In genomic region chr10:83361643-83362382, GRCm38 (mm10) we compare ENCODE assay signal across 8 mouse cellular contexts. TPM values are rescaled to one million over a fixed set of nuclear protein-coding genes. Genes with fewer than 3 reads are reported as not detected.
DNase-seq lines count a peak whose midpoint lies in the region; ATAC-seq and TF ChIP-seq lines count a peak whose summit lies in the region.

No protein-coding gene starts in this region.

- TF ChIP-seq RAD21 in MEL (IDR thresholded peaks at IDR 0.05; ENCODE audit: low read depth, low read length), result peak; percentile 44

- ATAC-seq in hindbrain, embryonic 13.5 days (ENCODE audit: low FRiP score), result no peak

- H3K27ac ChIP-seq in MEL (ENCODE audit: control insufficient read depth, low read depth, low read length), result no peak overlapping the region
- H3K27ac ChIP-seq in embryonic facial prominence, embryonic 10.5 days (replicated peaks), result no peak overlapping the region
- no peak overlapping the region for H3K27ac ChIP-seq in hindbrain, embryonic 13.5 days

- DNase-seq in left cerebral cortex, adult 18-20 months (ENCODE audit: low spot score in 2 of 2), result peak; percentile 14 to 19
- no peak for DNase-seq in left cerebral cortex, adult 8-10 months (ENCODE audit: low spot score in 2 of 2)
- peak; percentile 73 for DNase-seq in MEL (ENCODE audit: low read depth, low spot score)
- DNase-seq in embryonic facial prominence, embryonic 10.5 days (ENCODE audit: low spot score), result no peak
- peak; percentile 23 for DNase-seq in lung, postnatal 25 days (ENCODE audit: low spot score)
- DNase-seq in telencephalon, adult 2 months (ENCODE audit: low read depth, low spot score), result peak; percentile 22
- no peak for DNase-seq in right cerebral cortex, postnatal 25 days

- peak overlapping the region; percentile 91 for H3K9ac ChIP-seq in MEL (ENCODE audit: control insufficient read depth, low read depth, low read length, poor library complexity, severe bottlenecking)
- peak overlapping the region; percentile 13; the same call in 1 of the 2 replicates for H3K9ac ChIP-seq in hindbrain, embryonic 13.5 days

- TF ChIP-seq POLR2A in MEL (IDR thresholded peaks at IDR 0.05; ENCODE audit: control insufficient read depth in 1 of 2, insufficient read depth in 1 of 2, low read depth in 1 of 2, low read length in 2 of 2, poor library complexity in 1 of 2), result no peak

- H3K27me3 ChIP-seq in MEL (ENCODE audit: control insufficient read depth in 1 of 2, insufficient read depth in 2 of 2, low read length in 2 of 2), result no peaks in the 10 kb centered on the region
- H3K27me3 ChIP-seq in embryonic facial prominence, embryonic 10.5 days (replicated peaks; ENCODE audit: low read depth, poor library complexity, severe bottlenecking), result no peaks in the 10 kb centered on the region
- no peaks in the 10 kb centered on the region for H3K27me3 ChIP-seq in hindbrain, embryonic 13.5 days

- peak overlapping the region; percentile 89 to 98 for H3K4me3 ChIP-seq in MEL (ENCODE audit: control insufficient read depth in 1 of 2, insufficient read depth in 1 of 2, low read depth in 2 of 2, low read length in 2 of 2)
- peak overlapping the region; percentile 99 for H3K4me3 ChIP-seq in embryonic facial prominence, embryonic 10.5 days
- no peak overlapping the region for H3K4me3 ChIP-seq in hindbrain, embryonic 13.5 days

- H3K79me2 ChIP-seq in MEL (ENCODE audit: control insufficient read depth, insufficient read depth, low read length, poor library complexity), result peaks cover 31% of the 10 kb centered on the region

- peak; percentile 21 to 70 (median 66); a peak in 5 of 6 replicates for TF ChIP-seq CTCF in MEL (IDR thresholded peaks at IDR 0.05 in 2 of 3, conservative IDR thresholded peaks at IDR 0.05 in 1 of 3; ENCODE audit: control insufficient read depth in 1 of 3, insufficient read depth in 1 of 3, low read depth in 2 of 3, low read length in 3 of 3, poor library complexity in 1 of 3, severe bottlenecking in 1 of 3)

- no peak for TF ChIP-seq EP300 in MEL (IDR thresholded peaks at IDR 0.05; ENCODE audit: low read depth in 1 of 2, low read length in 2 of 2)

- no peaks in the 10 kb centered on the region for H3K9me3 ChIP-seq in MEL (replicated peaks; ENCODE audit: insufficient read depth, low read length)
- H3K9me3 ChIP-seq in embryonic facial prominence, embryonic 10.5 days, result no peaks in the 10 kb centered on the region
- H3K9me3 ChIP-seq in hindbrain, embryonic 13.5 days, result no peaks in the 10 kb centered on the region

- peak overlapping the region; percentile 85 for H3K4me2 ChIP-seq in hindbrain, embryonic 13.5 days

- WGBS in embryonic facial prominence, embryonic 10.5 days, result 64% methylated on average over 5 of the region's 5 CpGs
- WGBS in hindbrain, embryonic 13.5 days, result 46% methylated on average over 5 of the region's 5 CpGs

- H3K4me1 ChIP-seq in MEL (ENCODE audit: control insufficient read depth in 1 of 2, insufficient read depth in 2 of 2, low read length in 2 of 2), result peaks cover 15 to 25% of the 10 kb centered on the region in 2 experiments
- H3K4me1 ChIP-seq in embryonic facial prominence, embryonic 10.5 days, result peaks cover 22% of the 10 kb centered on the region
- peaks cover 19% of the 10 kb centered on the region for H3K4me1 ChIP-seq in hindbrain, embryonic 13.5 days (replicated peaks)

- peaks cover 15 to 20% of the 10 kb centered on the region in 2 experiments for H3K36me3 ChIP-seq in MEL (ENCODE audit: control insufficient read depth in 1 of 2, insufficient read depth in 2 of 2, low read length in 2 of 2)
- peaks cover 46% of the 10 kb centered on the region for H3K36me3 ChIP-seq in embryonic facial prominence, embryonic 10.5 days (replicated peaks)
- H3K36me3 ChIP-seq in hindbrain, embryonic 13.5 days, result peaks cover 44% of the 10 kb centered on the region

TF ChIP-seq in MEL, 35 proteins besides CTCF, POLR2A, EP300 and RAD21:
- peak; percentile 53 for TF ChIP-seq SMC3 (IDR thresholded peaks at IDR 0.05; ENCODE audit: low read depth, low read length)
- no peak for TF ChIP-seq NRF1 (IDR thresholded peaks at IDR 0.05; ENCODE audit: insufficient read depth, low read depth, low read length, poor library complexity, severe bottlenecking)

RNA-seq across cellular contexts. Expression of gene D10Wsu102e, which starts 1.8 kb away (rescaled TPM):
- 1 to 10 TPM; 3.0 to 3.5 TPM for total RNA-seq in left cerebral cortex, adult 18-20 months (2021)
- total RNA-seq in left cerebral cortex, adult 8-10 months (2022), result 1 to 10 TPM; 2.8 to 4.0 (median 3.4) TPM
- total RNA-seq in MEL (2012; rRNA removed), result 2.1 and 2.2 TPM in 2 replicates
- polyA plus RNA-seq in MEL (2012; ENCODE audit: insufficient read depth in 1 of 2, insufficient read length in 2 of 2, low read depth in 1 of 2, low replicate concordance in 2 of 2, missing spikeins in 1 of 2), result 1 to 10 TPM; 1.9 to 2.7 TPM
- 1.3 TPM in 2 replicates for polyA plus RNA-seq in embryonic facial prominence, embryonic 10.5 days (2016; fragmentation: Nextera tagmentation; extraction: Ambion mirVana)
- 0.92 and 0.93 TPM in 2 replicates for polyA plus RNA-seq in hindbrain, embryonic 13.5 days (2015; fragmentation: Nextera tagmentation; extraction: Ambion mirVana)

RNA-seq across cellular contexts. Expression of gene Slc41a2, which starts 24.1 kb away (rescaled TPM):
- 10 to 100 TPM; 25.4 to 26.8 TPM for total RNA-seq in left cerebral cortex, adult 18-20 months (2021)
- 10 to 100 TPM; 21.8 to 28.7 (median 26.1) TPM for total RNA-seq in left cerebral cortex, adult 8-10 months (2022)
- total RNA-seq in MEL (2012; rRNA removed), result not detected in 2 replicates
- not detected for polyA plus RNA-seq in MEL (2012; ENCODE audit: insufficient read depth in 1 of 2, insufficient read length in 2 of 2, low read depth in 1 of 2, low replicate concordance in 2 of 2, missing spikeins in 1 of 2)
- polyA plus RNA-seq in embryonic facial prominence, embryonic 10.5 days (2016; fragmentation: Nextera tagmentation; extraction: Ambion mirVana), result 0.21 and 0.27 TPM in 2 replicates
- 5.5 TPM in 2 replicates for polyA plus RNA-seq in hindbrain, embryonic 13.5 days (2015; fragmentation: Nextera tagmentation; extraction: Ambion mirVana)

Comparison
In these comparisons a context has a peak if more than half of its experiments do, and no peak if none do; other contexts are left out.
1. DNase-seq: peak in left cerebral cortex, adult 18-20 months (2 of 2), MEL (single experiment), lung, postnatal 25 days (single experiment) and telencephalon, adult 2 months (single experiment); none in left cerebral cortex, adult 8-10 months (0 of 2), embryonic facial prominence, embryonic 10.5 days (single experiment) and right cerebral cortex, postnatal 25 days (single experiment).
2. RNA of gene Slc41a2, which starts 24.1 kb away (total RNA-seq): 21.8 to 28.7 TPM in left cerebral cortex, adult 8-10 months and 25.4 to 26.8 TPM in left cerebral cortex, adult 18-20 months; not detected in MEL; every median in the first group is over 10 times any median in the second.